Mouse (Mus musculus): ENCODE measurements around the gene Mylk4. TPM values are rescaled to one million over a fixed set of nuclear protein-coding genes. Genes with fewer than 3 reads are reported as not detected.

Mylk4 gene
- polyA plus RNA-seq, 1 experiment from 2014 or later, result 0.07 TPM

DNA sequence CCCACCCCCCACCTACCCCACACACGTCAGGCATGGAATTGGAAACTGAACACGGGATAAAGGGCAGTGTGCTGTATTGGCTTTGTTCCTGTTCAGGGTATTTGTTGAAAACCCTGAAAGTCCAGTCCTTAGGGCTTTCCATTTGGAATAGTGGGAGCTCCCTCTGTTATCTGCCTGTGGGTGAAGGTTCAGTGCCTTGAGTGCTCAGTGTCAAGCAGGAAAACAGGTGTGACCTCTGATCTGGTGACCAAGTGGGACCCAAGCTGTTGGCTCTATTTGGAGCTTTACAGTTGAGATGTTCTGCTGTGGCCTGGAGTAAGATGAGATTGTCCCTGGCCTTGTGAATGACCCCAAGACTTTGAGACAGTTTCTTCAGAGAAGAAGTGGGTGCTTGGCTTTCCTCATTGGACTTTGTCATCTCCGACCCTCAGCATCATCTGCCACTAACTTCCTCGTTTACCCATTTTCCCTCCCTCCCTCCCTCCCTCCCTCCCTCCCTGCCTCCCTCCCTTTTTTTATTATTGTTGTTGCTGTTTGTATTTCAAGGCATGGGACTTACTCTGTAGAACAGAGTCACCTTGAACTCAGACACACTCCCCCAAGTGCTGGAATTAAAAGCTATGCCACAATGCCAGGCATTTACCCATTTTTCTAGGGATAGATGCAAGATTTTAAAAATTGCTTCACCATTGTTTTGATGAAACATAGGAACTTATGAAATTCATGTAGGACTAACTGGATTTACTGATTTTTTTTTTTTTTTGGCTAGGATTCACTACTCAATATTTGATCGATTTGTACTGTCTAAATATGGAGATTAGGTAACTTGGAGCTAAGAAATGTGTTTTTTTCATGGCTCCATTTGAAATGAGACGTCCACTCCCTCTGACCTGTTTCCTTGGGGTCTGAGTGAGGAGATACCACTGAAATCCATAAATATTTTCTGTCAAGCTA lies 40.9 kb upstream of the Mylk4 start:
- H3K4me1 ChIP-seq (ENCODE audit: control insufficient read depth, insufficient read depth, low read length), result no peaks in the 10 kb centered on the region
- no peak overlapping the region for H3K9ac ChIP-seq (replicated peaks; ENCODE audit: low read depth, low read length)
- no peak overlapping the region for H3K27ac ChIP-seq (ENCODE audit: low read length)
- H3K27me3 ChIP-seq (ENCODE audit: control insufficient read depth, insufficient read depth, low read length), result no peaks in the 10 kb centered on the region
- no peak overlapping the region for H3K4me3 ChIP-seq (ENCODE audit: low read depth, low read length)
- WGBS, result 76% methylated on average over 6 of the region's 6 CpGs
- no peaks in the 10 kb centered on the region for H3K9me3 ChIP-seq (ENCODE audit: control insufficient read depth, low read depth, low read length)
- H3K4me2 ChIP-seq (replicated peaks; ENCODE audit: low read depth, low read length), result no peak overlapping the region
- no peak for ATAC-seq (ENCODE audit: insufficient number of reproducible peaks, insufficient read depth, low FRiP score, low read depth)
- H3K36me3 ChIP-seq (ENCODE audit: control insufficient read depth, insufficient read depth, low read length), result peaks cover 15% of the 10 kb centered on the region

DNA sequence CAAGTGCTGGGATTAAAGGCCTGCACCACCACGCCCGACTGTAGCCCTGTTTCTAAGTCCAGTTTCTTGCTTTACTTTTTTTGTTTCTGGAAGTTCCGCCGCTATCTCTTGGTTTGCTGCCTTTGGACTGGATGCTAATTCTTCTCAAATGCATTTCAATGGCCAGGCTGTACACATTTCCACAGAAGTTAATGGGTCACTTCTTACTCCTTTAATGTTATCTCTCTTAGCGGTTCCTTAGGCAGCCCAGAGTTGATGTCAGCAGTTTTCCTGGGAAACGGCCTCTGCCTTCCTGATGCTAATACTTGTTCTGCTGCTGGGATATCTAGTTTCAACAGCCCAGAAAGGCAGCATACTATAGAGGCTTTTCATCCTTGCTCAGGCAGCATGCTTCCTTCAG lies 39.4 kb upstream of the Mylk4 start:
- Histone ChIP-seq H3K4me1 (ENCODE audit: control insufficient read depth, insufficient read depth, low read length) (no peaks in the 10 kb centered on the region), H3K27ac (ENCODE audit: low read length) (no peak overlapping the region), H3K9ac (replicated peaks; ENCODE audit: low read depth, low read length) (no peak overlapping the region), H3K4me3 (ENCODE audit: low read depth, low read length) (no peak overlapping the region), H3K36me3 (ENCODE audit: control insufficient read depth, insufficient read depth, low read length) (peaks cover 24% of the 10 kb centered on the region), H3K4me2 (replicated peaks; ENCODE audit: low read depth, low read length) (no peak overlapping the region), H3K9me3 (ENCODE audit: control insufficient read depth, low read depth, low read length) (no peaks in the 10 kb centered on the region), H3K27me3 (ENCODE audit: control insufficient read depth, insufficient read depth, low read length) (no peaks in the 10 kb centered on the region)
- no peak for ATAC-seq (ENCODE audit: insufficient number of reproducible peaks, insufficient read depth, low FRiP score, low read depth)
- WGBS, result 80% methylated on average over 6 of the region's 6 CpGs

DNA sequence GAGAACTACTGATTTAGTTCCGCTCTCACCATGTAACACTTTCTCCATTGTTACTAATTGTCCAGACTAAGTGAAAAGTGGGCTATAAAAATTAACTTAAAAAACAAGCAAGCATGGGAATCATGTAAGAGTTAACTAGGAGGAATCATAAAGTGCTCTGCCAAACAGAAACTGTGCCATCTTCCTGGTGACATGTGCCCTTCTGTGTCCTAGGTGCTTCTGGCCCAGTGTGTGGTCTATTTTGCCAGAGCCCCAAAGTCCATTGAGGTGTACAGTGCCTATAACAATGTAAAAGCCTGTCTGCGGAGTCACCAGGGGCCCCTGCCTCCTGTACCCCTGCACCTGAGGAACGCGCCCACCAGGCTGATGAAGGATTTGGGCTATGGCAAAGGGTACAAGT lies 37.9 kb upstream of the Mylk4 start:
- H3K27me3 ChIP-seq (ENCODE audit: control insufficient read depth, insufficient read depth, low read length), result no peaks in the 10 kb centered on the region
- ATAC-seq (ENCODE audit: insufficient number of reproducible peaks, insufficient read depth, low FRiP score, low read depth), result no peak
- H3K4me3 ChIP-seq (ENCODE audit: low read depth, low read length), result no peak overlapping the region
- H3K36me3 ChIP-seq (ENCODE audit: control insufficient read depth, insufficient read depth, low read length), result peaks cover 36% of the 10 kb centered on the region
- no peak overlapping the region for H3K27ac ChIP-seq (ENCODE audit: low read length)
- H3K4me1 ChIP-seq (ENCODE audit: control insufficient read depth, insufficient read depth, low read length), result no peaks in the 10 kb centered on the region
- no peak overlapping the region for H3K9ac ChIP-seq (replicated peaks; ENCODE audit: low read depth, low read length)
- whole genome bisulfite sequencing, result 98% methylated on average over 4 of the region's 4 CpGs
- no peak overlapping the region for H3K4me2 ChIP-seq (replicated peaks; ENCODE audit: low read depth, low read length)
- H3K9me3 ChIP-seq (ENCODE audit: control insufficient read depth, low read depth, low read length), result no peaks in the 10 kb centered on the region

DNA sequence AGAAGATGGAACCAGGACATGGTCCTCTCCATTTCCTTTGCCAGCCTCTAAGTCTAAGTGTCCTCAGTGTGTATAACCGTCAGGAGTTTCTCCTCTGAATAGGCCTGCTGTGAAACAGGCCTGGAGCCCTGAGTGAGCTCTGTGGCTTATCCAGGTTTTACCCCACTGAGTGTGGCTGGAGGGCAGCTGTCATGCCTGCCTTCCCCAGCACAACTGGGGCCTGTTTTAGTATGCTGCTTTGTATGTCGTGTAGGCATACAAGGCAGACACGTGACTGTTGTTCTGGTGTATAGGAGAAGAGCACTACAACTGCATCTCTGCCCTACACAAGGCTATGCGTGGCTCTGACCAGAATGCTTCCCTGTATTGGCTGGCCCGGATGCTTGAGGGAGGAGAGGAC lies 36.2 kb upstream of the Mylk4 start:
- no peak overlapping the region for H3K9ac ChIP-seq (replicated peaks; ENCODE audit: low read depth, low read length)
- H3K27ac ChIP-seq (ENCODE audit: low read length), result no peak overlapping the region
- no peaks in the 10 kb centered on the region for H3K9me3 ChIP-seq (ENCODE audit: control insufficient read depth, low read depth, low read length)
- H3K4me3 ChIP-seq (ENCODE audit: low read depth, low read length), result no peak overlapping the region
- WGBS, result 87% methylated on average over 5 of the region's 5 CpGs
- no peak overlapping the region for H3K4me2 ChIP-seq (replicated peaks; ENCODE audit: low read depth, low read length)
- no peaks in the 10 kb centered on the region for H3K4me1 ChIP-seq (ENCODE audit: control insufficient read depth, insufficient read depth, low read length)
- H3K36me3 ChIP-seq (ENCODE audit: control insufficient read depth, insufficient read depth, low read length), result peaks cover 42% of the 10 kb centered on the region
- no peak for ATAC-seq (ENCODE audit: insufficient number of reproducible peaks, insufficient read depth, low FRiP score, low read depth)
- no peaks in the 10 kb centered on the region for H3K27me3 ChIP-seq (ENCODE audit: control insufficient read depth, insufficient read depth, low read length)

DNA sequence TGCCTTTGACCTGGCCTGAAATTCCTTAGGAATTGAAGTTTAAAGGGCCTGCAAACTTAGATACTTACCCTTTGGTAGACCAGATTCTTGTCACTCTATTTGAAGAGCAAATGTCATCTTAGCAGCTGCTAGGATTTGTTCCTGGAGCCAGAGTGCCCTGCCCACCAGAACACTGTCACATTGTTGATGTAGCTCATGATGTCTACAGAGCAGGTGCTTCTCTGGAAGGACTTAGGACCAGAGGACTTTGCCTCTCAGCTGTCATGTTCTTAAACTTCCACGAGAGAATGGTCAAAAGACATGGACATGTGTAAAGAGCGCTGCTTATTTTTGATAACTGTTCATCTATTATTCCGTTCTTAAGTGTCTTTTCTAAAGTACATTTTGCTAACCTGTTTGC lies 35.5 kb upstream of the Mylk4 start:
- no peak for ATAC-seq (ENCODE audit: insufficient number of reproducible peaks, insufficient read depth, low FRiP score, low read depth)
- H3K4me3 ChIP-seq (ENCODE audit: low read depth, low read length), result no peak overlapping the region
- WGBS, result 97% methylated on average over 3 of the region's 3 CpGs

DNA sequence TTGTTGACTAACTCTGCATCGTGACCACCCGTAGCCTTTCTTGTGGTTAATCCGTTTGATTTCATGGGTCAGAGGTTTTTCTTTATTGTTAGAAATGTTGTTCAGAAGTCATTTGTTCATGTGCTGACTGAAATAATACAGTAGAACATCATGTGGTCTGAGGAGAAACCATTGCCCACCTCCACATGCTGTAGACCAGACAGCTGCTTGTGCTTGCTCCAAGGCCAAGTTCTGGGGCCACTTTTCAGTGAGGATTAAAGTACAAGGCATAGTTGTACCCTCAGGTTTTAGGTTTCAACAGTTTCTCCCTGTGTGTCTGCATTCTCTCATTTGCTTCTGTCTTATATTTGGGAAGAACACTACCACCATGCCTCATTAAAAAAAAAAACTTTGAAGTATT lies 23.9 kb upstream of the Mylk4 start:
- no peaks in the 10 kb centered on the region for H3K27me3 ChIP-seq (ENCODE audit: control insufficient read depth, insufficient read depth, low read length)
- no peak overlapping the region for H3K4me2 ChIP-seq (replicated peaks; ENCODE audit: low read depth, low read length)
- ATAC-seq (ENCODE audit: insufficient number of reproducible peaks, insufficient read depth, low FRiP score, low read depth), result no peak
- H3K4me3 ChIP-seq (ENCODE audit: low read depth, low read length), result no peak overlapping the region
- H3K4me1 ChIP-seq (ENCODE audit: control insufficient read depth, insufficient read depth, low read length), result peaks cover 13% of the 10 kb centered on the region; the same call in 1 of the 2 replicates
- WGBS, result 90% methylated on average over 3 of the region's 3 CpGs
- peaks cover 20% of the 10 kb centered on the region for H3K36me3 ChIP-seq (ENCODE audit: control insufficient read depth, insufficient read depth, low read length)
- H3K9ac ChIP-seq (replicated peaks; ENCODE audit: low read depth, low read length), result no peak overlapping the region
- no peaks in the 10 kb centered on the region for H3K9me3 ChIP-seq (ENCODE audit: control insufficient read depth, low read depth, low read length)
- H3K27ac ChIP-seq (ENCODE audit: low read length), result no peak overlapping the region

More for the DNA sequence above, 35.5 kb upstream of the Mylk4 start:
- no peak overlapping the region for H3K9ac ChIP-seq (replicated peaks; ENCODE audit: low read depth, low read length)
- H3K36me3 ChIP-seq (ENCODE audit: control insufficient read depth, insufficient read depth, low read length), result peaks cover 44% of the 10 kb centered on the region
- no peaks in the 10 kb centered on the region for H3K27me3 ChIP-seq (ENCODE audit: control insufficient read depth, insufficient read depth, low read length)
- H3K9me3 ChIP-seq (ENCODE audit: control insufficient read depth, low read depth, low read length), result no peaks in the 10 kb centered on the region
- no peak overlapping the region for H3K27ac ChIP-seq (ENCODE audit: low read length)
- H3K4me1 ChIP-seq (ENCODE audit: control insufficient read depth, insufficient read depth, low read length), result no peaks in the 10 kb centered on the region
- H3K4me2 ChIP-seq (replicated peaks; ENCODE audit: low read depth, low read length), result no peak overlapping the region

DNA sequence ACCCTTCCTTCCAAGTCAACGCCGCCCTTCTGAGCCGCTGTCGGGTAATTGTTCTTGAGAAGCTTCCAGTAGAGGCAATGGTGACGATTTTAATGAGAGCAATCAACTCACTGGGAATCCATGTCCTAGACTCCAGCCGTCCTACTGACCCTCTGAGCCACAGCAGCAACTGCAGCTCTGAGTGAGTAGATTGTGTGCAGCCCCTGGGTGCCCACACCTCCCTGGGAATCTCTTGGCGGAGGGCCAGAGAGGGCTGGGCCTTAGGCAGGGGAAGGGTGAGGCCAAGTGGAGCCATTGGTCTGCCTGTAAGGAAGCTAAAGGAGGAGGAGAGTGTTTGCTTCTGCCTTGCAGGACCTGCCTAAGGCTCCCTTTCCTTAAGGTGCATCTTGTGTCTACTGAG lies 23.1 kb upstream of the Mylk4 start:
- H3K9ac ChIP-seq (replicated peaks; ENCODE audit: low read depth, low read length), result no peak overlapping the region
- H3K4me3 ChIP-seq (ENCODE audit: low read depth, low read length), result no peak overlapping the region
- no peak overlapping the region for H3K27ac ChIP-seq (ENCODE audit: low read length)
- no peak overlapping the region for H3K4me2 ChIP-seq (replicated peaks; ENCODE audit: low read depth, low read length)
- H3K27me3 ChIP-seq (ENCODE audit: control insufficient read depth, insufficient read depth, low read length), result no peaks in the 10 kb centered on the region
- peaks cover 13% of the 10 kb centered on the region; the same call in 1 of the 2 replicates for H3K4me1 ChIP-seq (ENCODE audit: control insufficient read depth, insufficient read depth, low read length)
- H3K36me3 ChIP-seq (ENCODE audit: control insufficient read depth, insufficient read depth, low read length), result peaks cover 20% of the 10 kb centered on the region
- no peaks in the 10 kb centered on the region for H3K9me3 ChIP-seq (ENCODE audit: control insufficient read depth, low read depth, low read length)
- WGBS, result 90% methylated on average over 7 of the region's 7 CpGs
- no peak for ATAC-seq (ENCODE audit: insufficient number of reproducible peaks, insufficient read depth, low FRiP score, low read depth)

DNA sequence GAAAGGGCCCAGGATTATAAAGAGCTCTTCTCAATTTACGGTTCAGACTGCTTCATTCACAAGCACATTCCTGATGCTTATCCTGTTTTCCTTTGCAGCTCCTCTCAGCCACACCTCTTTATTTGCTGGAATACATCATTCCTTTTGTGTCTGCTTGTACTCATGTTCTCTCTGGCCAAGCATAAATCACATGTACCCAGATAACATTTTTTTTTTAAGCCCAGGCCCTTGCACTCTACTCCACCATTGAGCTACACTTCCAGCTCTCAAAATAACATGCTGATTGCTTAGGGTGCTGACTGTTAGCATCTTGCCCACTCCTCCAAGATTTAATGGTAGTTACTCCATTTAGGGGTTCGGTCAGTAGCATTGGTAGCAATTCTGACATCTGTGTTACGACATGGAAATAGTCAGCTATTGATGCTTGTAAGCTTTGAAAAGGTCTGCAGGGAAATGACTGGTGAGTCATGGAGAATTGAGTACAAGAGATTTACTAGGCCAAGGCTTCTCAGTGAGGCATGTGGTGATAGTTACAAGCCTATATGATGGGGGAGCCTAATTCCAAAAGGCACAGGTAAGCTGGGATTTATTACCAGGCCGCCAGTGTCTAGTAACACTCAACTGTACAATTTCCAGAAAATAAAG lies 20.1 kb upstream of the Mylk4 start:
- Histone ChIP-seq H3K4me1 (ENCODE audit: control insufficient read depth, insufficient read depth, low read length) (peaks cover 17% of the 10 kb centered on the region; the same call in 1 of the 2 replicates), H3K9me3 (ENCODE audit: control insufficient read depth, low read depth, low read length) (no peaks in the 10 kb centered on the region), H3K4me2 (replicated peaks; ENCODE audit: low read depth, low read length) (peak overlapping the region; percentile 82), H3K4me3 (ENCODE audit: low read depth, low read length) (peak overlapping the region; percentile 85), H3K9ac (replicated peaks; ENCODE audit: low read depth, low read length) (no peak overlapping the region), H3K36me3 (ENCODE audit: control insufficient read depth, insufficient read depth, low read length) (peaks cover 19% of the 10 kb centered on the region), H3K27ac (ENCODE audit: low read length) (no peak overlapping the region), H3K27me3 (ENCODE audit: control insufficient read depth, insufficient read depth, low read length) (no peaks in the 10 kb centered on the region)
- WGBS, result 77% methylated on average over 4 of the region's 4 CpGs
- no peak for ATAC-seq (ENCODE audit: insufficient number of reproducible peaks, insufficient read depth, low FRiP score, low read depth)

Measured in stomach, embryonic 14.5 days (tissue).